Mouse (Mus musculus): ENCODE measurements around the gene Rpl37. TPM values are rescaled to one million over a fixed set of nuclear protein-coding genes. Genes with fewer than 3 reads are reported as not detected.

The Rpl37 gene
- 874 and 1,204 TPM in 2 replicates for polyA plus RNA-seq (2015; fragmentation: Nextera tagmentation; extraction: Ambion mirVana)

GRCm38 (mm10) chr15:5116270-5117030 is at the start of gene Rpl37:
Rpl37 (plus strand) TSS chr15:5116645.

GRCm38 (mm10) chr15:5107686-5108654 is 8.5 kb upstream of the Rpl37 start, which contains the start of gene Card6:
Card6 (minus strand) TSS chr15:5108539.

GRCm38 (mm10) chr15:5143361-5144020 is 27.0 kb downstream of the Rpl37 start, which contains the start of gene Prkaa1:
Prkaa1 (plus strand) TSS chr15:5143861.

Other genes starting within 250 kb of the Rpl37 start
- gene Mroh2b, start 217.9 kb upstream of the Rpl37 start, polyA plus RNA-seq (2015; fragmentation: Nextera tagmentation; extraction: Ambion mirVana) = not detected in 2 replicates
- 3.0 and 3.9 TPM in 2 replicates for gene C7, start 52.9 kb upstream of the Rpl37 start, polyA plus RNA-seq (2015; fragmentation: Nextera tagmentation; extraction: Ambion mirVana)
- 2.6 and 2.9 TPM in 2 replicates for gene Card6, start 8.1 kb upstream of the Rpl37 start, polyA plus RNA-seq (2015; fragmentation: Nextera tagmentation; extraction: Ambion mirVana)
- gene Prkaa1, start 27.2 kb downstream of the Rpl37 start, polyA plus RNA-seq (2015; fragmentation: Nextera tagmentation; extraction: Ambion mirVana) = 14.4 and 18.5 TPM in 2 replicates
- 59.4 and 69.8 TPM in 2 replicates for gene Ttc33, start 68.9 kb downstream of the Rpl37 start, polyA plus RNA-seq (2015; fragmentation: Nextera tagmentation; extraction: Ambion mirVana)
- 1.5 and 1.9 TPM in 2 replicates for gene Ptger4, start 127.5 kb downstream of the Rpl37 start, polyA plus RNA-seq (2015; fragmentation: Nextera tagmentation; extraction: Ambion mirVana)

All from adrenal gland, postnatal 0 days (tissue).